Mouse (Mus musculus) MEL (cell line): ENCODE measurements around the gene Cyth2. TPM values are rescaled to one million over a fixed set of nuclear protein-coding genes. Genes with fewer than 3 reads are reported as not detected.

Experiments used
- DNase-seq: peaks from one replicate; pipeline ENCODE4 v3.0.0; 2011; ENCODE audit warnings: low read depth, low spot score
- H3K27ac ChIP-seq: 2 replicates; pipeline ENCODE4 v1.5.1; 2012; ENCODE audit warnings: low read depth, mild to moderate bottlenecking, control low read depth, low read length, moderate library complexity; ENCODE audit not compliant: control insufficient read depth
- H3K27me3 ChIP-seq, 2 experiments: fragments of 150-350 bp in 1 of 2; sonication (generic) in 1 of 2; 2 replicates each; pipeline ENCODE4 v1.6.1; 2012; ENCODE audit warnings: low read length in 2 of 2, mild to moderate bottlenecking in 2 of 2, improper control_type of control experiment in 1 of 2, moderate library complexity in 1 of 2; ENCODE audit not compliant: insufficient read depth in 2 of 2, control insufficient read depth in 1 of 2
- H3K36me3 ChIP-seq, 2 experiments: 2 replicates each; pipeline ENCODE4 v1.6.1; 2012 to 2014; ENCODE audit warnings: low read length in 2 of 2, improper control_type of control experiment in 1 of 2, inconsistent platforms in 1 of 2, mild to moderate bottlenecking in 1 of 2; ENCODE audit not compliant: insufficient read depth in 2 of 2, control insufficient read depth in 1 of 2
- H3K4me1 ChIP-seq, 2 experiments: fragments of 150-350 bp in 1 of 2; sonication (generic) in 1 of 2; 2 replicates each; pipeline ENCODE4 v1.6.1; 2012; ENCODE audit warnings: low read length in 2 of 2, improper control_type of control experiment in 1 of 2, mild to moderate bottlenecking in 1 of 2; ENCODE audit not compliant: insufficient read depth in 2 of 2, control insufficient read depth in 1 of 2
- H3K4me3 ChIP-seq, 2 experiments: fragments of 150-350 bp in 1 of 2; sonication (generic) in 1 of 2; 2 replicates each; pipeline ENCODE4 v1.5.1; 2012; ENCODE audit warnings: low read depth in 2 of 2, low read length in 2 of 2, mild to moderate bottlenecking in 2 of 2, moderate library complexity in 2 of 2, control low read depth in 1 of 2, improper control_type of control experiment in 1 of 2; ENCODE audit not compliant: control insufficient read depth in 1 of 2, insufficient read depth in 1 of 2
- H3K79me2 ChIP-seq: 2 replicates; pipeline ENCODE4 v1.6.1; 2012; ENCODE audit warnings: mild to moderate bottlenecking, low read length, moderate library complexity; ENCODE audit not compliant: control insufficient read depth, poor library complexity, insufficient read depth
- H3K9ac ChIP-seq: 2 replicates; pipeline ENCODE4 v1.6.1; 2012; ENCODE audit warnings: low read depth, mild to moderate bottlenecking, control low read depth, low read length, moderate library complexity; ENCODE audit not compliant: control insufficient read depth, poor library complexity, severe bottlenecking
- H3K9me3 ChIP-seq: fragments of 150-350 bp; sonication (generic); replicated peaks from 2 replicates; pipeline ENCODE4 v1.6.1; 2012; ENCODE audit warnings: mild to moderate bottlenecking, low read length, improper control_type of control experiment, moderate library complexity; ENCODE audit not compliant: insufficient read depth
- BHLHE40 ChIP-seq: IDR thresholded peaks from 2 replicates; pipeline ENCODE4 v1.6.1; 2012; ENCODE audit warnings: low read depth, mild to moderate bottlenecking, inconsistent platforms, low read length, improper control_type of control experiment, borderline replicate concordance
- CTCF ChIP-seq, 3 experiments: IDR thresholded peaks in 2 of 3; conservative IDR thresholded peaks in 1 of 3; 2 replicates each; pipeline ENCODE4 v1.5.1; 2011 to 2012; ENCODE audit warnings: low read length in 3 of 3, low read depth in 2 of 3, mild to moderate bottlenecking in 2 of 3, improper control_type of control experiment in 1 of 3, inconsistent platforms in 1 of 3, mixed read lengths in 1 of 3, moderate library complexity in 1 of 3; ENCODE audit not compliant: control insufficient read depth in 1 of 3, insufficient read depth in 1 of 3, poor library complexity in 1 of 3, severe bottlenecking in 1 of 3
- E2F4 ChIP-seq: IDR thresholded peaks from 2 replicates; pipeline ENCODE4 v1.6.1; 2011; ENCODE audit warnings: low read depth, low read length, improper control_type of control experiment, borderline replicate concordance
- ELF1 ChIP-seq: IDR thresholded peaks from 2 replicates; pipeline ENCODE4 v1.6.1; 2014; ENCODE audit warnings: low read depth, mild to moderate bottlenecking, inconsistent platforms, low read length, improper control_type of control experiment, moderate library complexity
- ETS1 ChIP-seq: IDR thresholded peaks from 2 replicates; pipeline ENCODE4 v1.6.1; 2012; ENCODE audit warnings: low read depth, mild to moderate bottlenecking, inconsistent platforms, low read length, improper control_type of control experiment, moderate library complexity
- GABPA ChIP-seq: IDR thresholded peaks from 2 replicates; pipeline ENCODE4 v1.6.1; 2012; ENCODE audit warnings: low read depth, mild to moderate bottlenecking, inconsistent platforms, low read length, improper control_type of control experiment, moderate library complexity
- HCFC1 ChIP-seq: IDR thresholded peaks from 2 replicates; pipeline ENCODE4 v1.6.1; 2012; ENCODE audit warnings: low read depth, mild to moderate bottlenecking, inconsistent platforms, low read length, improper control_type of control experiment, moderate library complexity
- MAFK ChIP-seq: IDR thresholded peaks from 2 replicates; pipeline ENCODE4 v1.6.1; 2011; ENCODE audit warnings: low read depth, mild to moderate bottlenecking, low read length, improper control_type of control experiment, borderline replicate concordance
- MEF2A ChIP-seq: IDR thresholded peaks from 2 replicates; pipeline ENCODE4 v1.6.1; 2014; ENCODE audit warnings: low read depth, mild to moderate bottlenecking, inconsistent platforms, low read length, improper control_type of control experiment; ENCODE audit not compliant: poor library complexity, insufficient replicate concordance, severe bottlenecking; ENCODE audit errors: extremely low read depth
- MXI1 ChIP-seq: IDR thresholded peaks from 2 replicates; pipeline ENCODE4 v1.6.1; 2011; ENCODE audit warnings: mild to moderate bottlenecking, low read depth, low read length, improper control_type of control experiment
- MYB ChIP-seq: IDR thresholded peaks from 2 replicates; pipeline ENCODE4 v1.6.1; 2011; ENCODE audit warnings: mild to moderate bottlenecking, low read depth, low read length, improper control_type of control experiment
- NELFE ChIP-seq: IDR thresholded peaks from 2 replicates; pipeline ENCODE4 v1.6.1; 2011; ENCODE audit warnings: low read depth, low read length, improper control_type of control experiment
- NRF1 ChIP-seq: IDR thresholded peaks from 2 replicates; pipeline ENCODE4 v1.6.1; 2014; ENCODE audit warnings: low read depth, mild to moderate bottlenecking, inconsistent platforms, low read length, improper control_type of control experiment, moderate library complexity; ENCODE audit not compliant: poor library complexity, insufficient read depth, severe bottlenecking
- POLR2AphosphoS2 ChIP-seq: IDR thresholded peaks from 2 replicates; pipeline ENCODE4 v1.6.1; 2011; ENCODE audit warnings: low read length, improper control_type of control experiment
- RAD21 ChIP-seq: IDR thresholded peaks from 2 replicates; pipeline ENCODE4 v1.6.1; 2011; ENCODE audit warnings: mild to moderate bottlenecking, low read depth, low read length, improper control_type of control experiment
- RCOR1 ChIP-seq: IDR thresholded peaks from 2 replicates; pipeline ENCODE4 v1.6.1; 2012; ENCODE audit warnings: low read depth, mild to moderate bottlenecking, inconsistent platforms, low read length, improper control_type of control experiment
- SMC3 ChIP-seq: IDR thresholded peaks from 2 replicates; pipeline ENCODE4 v1.6.1; 2011; ENCODE audit warnings: low read depth, low read length, improper control_type of control experiment
- TBP ChIP-seq: IDR thresholded peaks from 2 replicates; pipeline ENCODE4 v1.8.0; 2011; ENCODE audit warnings: low read depth, low read length, improper control_type of control experiment
- USF2 ChIP-seq, 2 experiments: IDR thresholded peaks; 2 replicates each; pipeline ENCODE4 v1.6.1; 2011 to 2012; ENCODE audit warnings: improper control_type of control experiment in 2 of 2, low read length in 2 of 2, borderline replicate concordance in 1 of 2, inconsistent platforms in 1 of 2, low read depth in 1 of 2, mild to moderate bottlenecking in 1 of 2; ENCODE audit not compliant: insufficient read depth in 1 of 2
- ZC3H11A ChIP-seq: IDR thresholded peaks from 2 replicates; pipeline ENCODE4 v1.6.1; 2012; ENCODE audit warnings: low read depth, mild to moderate bottlenecking, inconsistent platforms, low read length, improper control_type of control experiment
- ZMIZ1 ChIP-seq: IDR thresholded peaks from 2 replicates; pipeline ENCODE4 v1.6.1; 2012; ENCODE audit warnings: low read depth, mild to moderate bottlenecking, inconsistent platforms, low read length, improper control_type of control experiment, moderate library complexity
- polyA plus RNA-seq, 2 experiments: library from polyadenylated mRNA; stranded (reverse) in 1 of 2; unstranded in 1 of 2; fragments of >175 nt in 1 of 2; fragments of >200 nt in 1 of 2; gene quantifications; 2 replicates each; pipeline versions ENCODE4 v1.2.1 to v1.2.4; 2012; ENCODE audit warnings: low replicate concordance in 2 of 2, low read depth in 1 of 2; ENCODE audit not compliant: insufficient read length in 2 of 2, insufficient read depth in 1 of 2, missing spikeins in 1 of 2
- total RNA-seq: library from RNA; depleted of rRNA; stranded (reverse); fragments of 300-350 nt; gene quantifications from 2 replicates; pipeline ENCODE4 v1.2.3, GENCODE M21; 2012

Gene Cyth2
- total and polyA plus RNA-seq, 3 experiments, result 52.9 to 92.2 TPM; not detected in 1

DNA sequence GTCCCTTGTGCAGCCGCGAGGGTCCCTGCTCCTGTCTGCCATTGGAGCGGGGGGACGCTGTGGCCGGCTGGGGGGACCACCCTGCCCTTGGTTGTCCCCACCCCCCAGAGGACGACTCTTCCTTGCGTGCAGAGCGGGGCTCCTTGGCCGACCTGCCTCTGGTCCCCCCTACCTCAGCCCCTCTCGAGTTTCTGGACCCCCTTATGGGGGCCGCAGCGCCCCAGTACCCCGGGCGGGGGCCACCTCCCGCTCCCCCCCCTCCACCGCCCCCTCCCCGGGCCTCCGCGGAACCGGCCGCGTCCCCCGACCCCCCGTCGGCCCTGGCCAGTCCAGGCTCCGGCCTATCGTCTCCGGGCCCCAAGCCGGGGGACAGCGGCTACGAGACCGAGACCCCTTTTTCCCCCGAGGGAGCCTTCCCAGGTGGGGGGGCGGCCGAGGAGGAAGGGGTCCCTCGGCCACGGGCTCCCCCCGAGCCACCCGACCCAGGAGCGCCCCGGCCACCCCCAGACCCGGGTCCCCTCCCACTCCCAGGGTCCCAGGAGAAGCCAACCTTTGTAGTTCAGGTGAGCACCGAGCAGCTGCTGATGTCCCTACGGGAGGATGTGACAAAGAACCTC lies 20.3 kb downstream of the Cyth2 start:
- no peak for TF ChIP-seq HCFC1
- no peak for TF ChIP-seq SMC3
- no peak for TF ChIP-seq MEF2A
- TF ChIP-seq MYB, result no peak
- no peak for TF ChIP-seq MXI1
- no peak for TF ChIP-seq ETS1
- no peak for TF ChIP-seq TBP
- no peak for TF ChIP-seq NELFE
- TF ChIP-seq ELF1, result no peak
- no peaks in the 10 kb centered on the region for H3K79me2 ChIP-seq
- no peak overlapping the region for H3K9ac ChIP-seq
- H3K27me3 ChIP-seq, result peaks cover 0 to 1% of the 10 kb centered on the region in 2 experiments; a peak in 2 of 4 replicates
- no peak overlapping the region for H3K4me3 ChIP-seq
- peaks cover 0 to 4% of the 10 kb centered on the region in 2 experiments; a peak in 1 of 4 replicates for H3K36me3 ChIP-seq
- no peak for DNase-seq
- H3K9me3 ChIP-seq, result no peaks in the 10 kb centered on the region
- H3K4me1 ChIP-seq, result peaks cover 5 to 12% of the 10 kb centered on the region in 2 experiments; a peak in 3 of 4 replicates
- no peak overlapping the region for H3K27ac ChIP-seq

- TF ChIP-seq POLR2AphosphoS2 (no peak), USF2 (IDR thresholded peaks at IDR 0.05; ENCODE audit: borderline replicate concordance in 1 of 2, insufficient read depth in 1 of 2, low read depth in 1 of 2, low read length in 2 of 2) (no peak), E2F4 (no peak), ELF1 (no peak), ZMIZ1 (no peak), NRF1 (no peak), ZC3H11A (no peak), RCOR1 (no peak), BHLHE40 (no peak), GABPA (no peak), MAFK (no peak), RAD21 (no peak), CTCF (IDR thresholded peaks at IDR 0.05 in 2 of 3, conservative IDR thresholded peaks at IDR 0.05 in 1 of 3; ENCODE audit: control insufficient read depth in 1 of 3, insufficient read depth in 1 of 3, low read depth in 2 of 3, low read length in 3 of 3, poor library complexity in 1 of 3, severe bottlenecking in 1 of 3) (no peak), NELFE (no peak)
Observed at GRCm38 (mm10) chr7:45793240-45793639, 21.1 kb downstream of the Cyth2 start.

More at GRCm38 (mm10) chr7:45793240-45793639, 21.1 kb downstream of the Cyth2 start:
- Histone ChIP-seq H3K27ac (no peak overlapping the region), H3K9me3 (no peaks in the 10 kb centered on the region), H3K27me3 (peaks cover 0 to 1% of the 10 kb centered on the region in 2 experiments; a peak in 2 of 4 replicates), H3K9ac (no peak overlapping the region), H3K36me3 (peaks cover 0 to 4% of the 10 kb centered on the region in 2 experiments; a peak in 1 of 4 replicates), H3K4me3 (no peak overlapping the region), H3K4me1 (peaks cover 2 to 8% of the 10 kb centered on the region in 2 experiments; a peak in 2 of 4 replicates), H3K79me2 (no peaks in the 10 kb centered on the region)
- DNase-seq, result no peak
